Mouse (Mus musculus) heart, adult 2 months (tissue): ENCODE measurements at regions not wholly inside any gene's neighbourhood (a gene's known extent, or its start where the extent isn't known, plus 50 kb on each side); places are given as distances from the start of the nearest gene placed in this dataset.

Source experiments
- CTCF ChIP-seq: fragments of 200-600 bp; IDR thresholded peaks from 2 replicates; pipeline ENCODE4 v1.8.1; 2022; ENCODE audit warnings: antibody characterized with exemption, mild to moderate bottlenecking, moderate library complexity
- EP300 ChIP-seq: fragments of 200-500 bp; IDR thresholded peaks from 2 replicates; pipeline ENCODE4 v1.6.1; 2011; ENCODE audit warnings: low read depth, low read length, control low read depth; ENCODE audit not compliant: insufficient read depth
- POLR2A ChIP-seq: fragments of 200-500 bp; IDR thresholded peaks from 2 replicates; pipeline ENCODE4 v1.6.1; 2011; ENCODE audit warnings: mild to moderate bottlenecking, low read depth, low read length, control low read depth; ENCODE audit not compliant: insufficient read depth

GRCm38 (mm10) chr8:115428022-115428421 is 279.6 kb downstream of the Maf start:
- TF ChIP-seq EP300 (no peak), POLR2A (no peak), CTCF (no peak)
